Mouse (Mus musculus) thymus, postnatal 36 days (tissue): ENCODE measurements around the gene Taar6.

Experiments used
- DNase-seq, 2 experiments: peaks; one replicate each; pipeline ENCODE4 v3.0.0; 2022; ENCODE audit warnings: mixed read lengths in 2 of 2

The Taar6 gene

GRCm38 (mm10) chr10:23985546-23985945 is at the start of gene Taar6:
Gene Taar6, minus strand, starts transcription at chr10:23985646.
- no peak for DNase-seq

DNA sequence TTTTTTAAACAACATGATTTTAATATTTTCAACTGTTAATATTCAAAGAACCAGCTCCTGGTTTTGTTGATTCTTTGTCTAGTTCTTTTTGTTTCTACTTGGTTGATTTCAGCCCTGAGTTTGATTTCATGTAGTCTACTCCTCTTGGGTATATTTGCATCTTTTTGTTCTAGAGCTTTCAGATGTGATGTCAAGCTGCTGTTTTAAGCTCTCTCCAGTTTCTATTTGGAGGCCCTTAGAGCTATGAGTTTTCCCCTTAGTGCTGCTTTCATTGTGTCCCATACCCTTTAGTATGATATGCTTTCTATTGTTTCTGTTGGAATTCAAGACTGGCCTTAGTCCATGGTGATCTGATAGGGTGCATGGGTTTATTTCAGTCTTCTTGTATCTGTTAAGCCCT is 45.9 kb upstream of the Taar6 start:
- DNase-seq: no peak

DNA sequence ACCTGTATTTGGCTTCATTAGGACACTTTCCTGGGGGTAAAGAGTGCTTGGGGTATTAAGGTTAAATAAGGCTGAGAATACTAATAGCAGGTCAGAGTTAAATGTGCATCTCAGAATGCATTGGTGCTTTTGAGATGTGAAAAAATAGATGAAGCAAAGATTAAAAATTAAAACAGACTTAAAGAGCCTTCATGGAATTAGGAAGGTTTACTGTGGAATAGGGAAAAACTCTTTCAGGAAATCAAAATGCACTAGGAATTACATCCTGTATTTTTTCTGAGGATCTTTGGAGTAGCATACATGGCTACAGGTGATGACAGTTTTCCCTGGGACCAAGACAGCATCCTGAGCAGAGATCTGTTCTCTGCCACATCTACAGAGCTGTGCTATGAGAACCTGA is 41.5 kb upstream of the Taar6 start, which contains the start of gene Taar7d:
Gene Taar7d, plus strand, starts transcription at position 301 of the 400 bp plus-strand sequence.
- no peak for DNase-seq

GRCm38 (mm10) chr10:24008143-24008542 is 22.7 kb upstream of the Taar6 start:
- no peak for DNase-seq

DNA sequence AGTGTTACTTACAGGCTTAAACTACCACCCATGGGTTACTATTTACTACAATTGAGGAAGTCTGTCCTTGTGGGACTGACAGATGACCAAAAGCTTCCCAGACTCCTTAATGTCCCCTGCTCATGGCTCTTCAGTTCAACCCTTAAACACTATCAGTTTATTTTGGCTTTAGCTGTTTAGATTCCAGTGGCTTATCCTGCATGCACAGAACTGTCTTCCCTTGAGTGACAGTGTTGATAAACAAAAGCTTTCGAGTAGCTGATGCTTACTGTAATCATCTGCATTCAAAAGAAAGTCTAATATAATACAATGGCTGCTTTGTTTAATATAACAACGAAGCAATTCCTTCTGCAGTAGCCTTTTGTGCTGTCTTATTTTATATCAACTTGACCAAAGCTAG is 21.6 kb upstream of the Taar6 start:
- no peak for DNase-seq

DNA sequence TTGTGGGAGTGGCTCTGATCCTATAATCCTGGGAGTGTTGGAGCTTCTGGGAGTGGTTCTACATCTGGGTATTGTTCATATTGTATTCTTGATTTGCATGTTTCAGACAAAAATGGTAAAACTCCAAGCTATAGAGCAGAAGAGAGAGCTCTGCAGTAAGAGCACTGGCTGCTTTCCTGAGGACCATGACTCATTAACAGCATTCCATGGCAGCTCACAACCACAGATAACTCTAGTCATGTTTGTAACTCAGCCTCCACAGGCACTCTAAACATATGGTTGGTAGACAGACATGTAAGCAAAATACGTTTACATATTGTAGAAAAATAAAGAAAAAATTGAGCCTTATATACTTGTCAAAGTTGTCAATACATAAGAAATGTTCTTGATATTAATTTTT is 21.0 kb upstream of the Taar6 start:
- DNase-seq: no peak

DNA sequence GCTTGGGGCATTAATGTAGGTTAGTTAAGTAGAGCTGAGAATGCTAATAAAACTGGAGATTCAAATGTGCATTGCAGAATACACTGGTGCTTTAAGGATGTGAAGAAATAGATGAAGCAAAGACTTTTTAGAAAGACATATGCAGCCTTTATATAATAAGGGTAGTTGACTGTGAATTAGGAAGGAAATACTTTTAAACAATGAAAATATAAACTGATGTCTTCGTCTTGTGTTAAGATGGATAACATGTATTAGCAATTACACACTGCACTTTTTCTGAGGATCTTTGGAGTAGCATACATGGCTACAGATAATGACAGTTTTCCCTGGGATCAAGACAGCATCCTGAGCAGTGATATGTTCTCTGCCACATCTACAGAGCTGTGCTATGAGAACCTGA is 14.2 kb upstream of the Taar6 start, which contains the start of gene Taar7b:
Gene Taar7b, plus strand, starts transcription at position 301 of the 400 bp plus-strand sequence.
- no peak for DNase-seq

GRCm38 (mm10) chr10:23993381-23993780 is 7.9 kb upstream of the Taar6 start, which contains the start of gene Taar7a:
Gene Taar7a, minus strand, starts transcription at chr10:23993481.
- DNase-seq: no peak

DNA sequence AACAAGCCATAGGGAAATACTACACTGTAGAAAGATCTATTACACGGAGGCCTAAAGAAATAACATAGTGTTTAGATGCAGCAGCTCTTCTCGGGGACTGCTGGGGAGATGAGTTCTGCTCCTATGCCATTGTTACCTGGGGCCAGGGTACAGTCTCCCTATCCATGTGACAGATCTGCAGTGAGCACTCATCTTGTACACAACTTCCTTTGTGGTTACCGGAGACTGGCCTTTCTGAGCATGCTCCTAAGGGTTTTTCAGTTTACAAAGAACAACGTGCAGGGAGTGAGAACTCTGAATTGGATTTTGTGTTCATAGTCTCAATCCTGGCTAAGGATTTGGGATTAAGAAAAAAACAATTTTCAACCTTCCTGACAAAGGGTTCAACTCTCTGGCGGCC is 973 bp upstream of the Taar6 start:
- DNase-seq: no peak

DNA sequence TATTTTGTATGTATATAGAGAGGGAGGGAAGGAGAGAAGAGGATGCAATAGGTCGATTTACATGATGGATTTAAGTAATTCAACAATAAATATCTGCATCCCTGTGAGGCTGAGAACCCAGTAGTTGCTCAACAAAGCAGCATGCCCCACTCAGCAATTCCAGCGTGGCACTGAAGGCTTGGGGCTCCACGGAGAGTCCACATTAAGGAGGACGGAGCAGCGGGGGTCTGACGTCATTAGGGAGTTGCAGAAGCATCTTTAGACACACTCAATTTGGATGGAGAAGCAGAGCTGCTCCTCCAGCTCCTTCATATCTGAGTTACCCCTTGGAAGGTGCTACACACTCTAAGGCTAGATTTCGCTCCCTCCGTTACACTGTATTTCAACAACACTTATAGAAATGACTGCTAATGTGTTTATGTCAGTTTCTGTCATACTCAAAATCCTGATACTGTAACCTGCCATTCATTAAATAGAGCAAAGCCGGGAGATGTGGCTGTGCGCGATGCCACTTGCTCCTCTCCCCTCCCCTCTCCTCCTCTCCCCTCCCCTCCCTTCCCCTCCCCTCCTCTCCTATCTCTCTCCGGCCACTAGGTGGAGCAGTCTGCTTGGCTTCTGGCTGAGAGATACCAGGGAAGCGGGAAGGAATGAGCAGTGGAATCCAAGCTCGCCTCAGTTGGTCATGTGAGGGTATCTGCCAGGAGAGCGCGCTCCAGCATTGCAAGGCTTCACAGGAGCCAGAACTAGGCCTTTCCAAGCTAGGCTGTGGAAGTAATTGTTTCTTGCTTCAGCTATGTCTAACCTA is 6.3 kb downstream of the Taar6 start:
- peak; percentile 45 to 51 for DNase-seq

DNA sequence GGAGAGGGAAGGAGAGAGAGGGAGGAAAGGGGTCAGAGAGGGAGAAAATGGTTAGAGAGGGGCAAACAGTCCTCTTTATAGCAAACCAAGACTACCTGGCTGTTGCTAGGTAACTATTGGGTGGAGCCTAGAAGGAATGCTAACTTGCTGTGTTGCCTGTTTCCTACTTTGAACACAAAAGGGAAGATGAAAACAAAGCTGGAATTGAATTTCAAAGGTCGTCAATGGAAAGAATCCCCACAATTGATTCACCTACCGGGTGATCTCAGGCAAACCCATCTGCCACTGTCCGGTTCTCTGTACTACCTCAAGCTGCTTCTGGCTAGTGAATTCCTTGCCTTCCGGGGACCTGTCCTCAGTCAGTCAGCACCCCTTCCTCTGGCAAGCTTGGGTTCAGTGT is 7.5 kb downstream of the Taar6 start:
- DNase-seq: no peak

GRCm38 (mm10) chr10:23971256-23971655 is 14.2 kb downstream of the Taar6 start:
- no peak for DNase-seq

DNA sequence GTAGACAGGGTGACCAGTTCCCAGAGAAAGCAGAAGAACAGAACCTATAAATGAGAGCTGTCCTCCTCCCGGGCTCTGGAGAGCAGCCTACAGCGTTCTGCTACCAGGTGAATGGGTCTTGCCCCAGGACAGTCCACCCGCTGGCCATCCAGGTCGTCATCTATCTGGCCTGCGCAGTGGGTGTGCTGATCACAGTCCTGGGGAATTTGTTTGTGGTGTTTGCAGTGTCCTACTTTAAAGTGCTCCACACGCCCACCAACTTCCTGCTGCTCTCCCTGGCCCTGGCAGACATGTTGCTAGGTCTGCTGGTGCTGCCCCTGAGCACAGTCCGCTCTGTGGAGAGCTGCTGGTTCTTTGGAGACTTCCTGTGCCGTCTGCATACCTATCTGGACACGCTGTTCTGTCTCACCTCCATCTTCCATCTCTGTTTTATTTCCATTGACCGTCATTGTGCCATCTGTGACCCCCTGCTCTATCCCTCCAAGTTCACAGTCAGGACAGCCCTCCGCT is 14.7 kb downstream of the Taar6 start, which contains the start of gene Taar5:
Gene Taar5, plus strand, starts transcription at position 51 of the 510 bp plus-strand sequence.
- DNase-seq: no peak

- DNase-seq: no peak
These were observed 20.4 kb downstream of the Taar6 start for GRCm38 (mm10) chr10:23964921-23965610.

DNA sequence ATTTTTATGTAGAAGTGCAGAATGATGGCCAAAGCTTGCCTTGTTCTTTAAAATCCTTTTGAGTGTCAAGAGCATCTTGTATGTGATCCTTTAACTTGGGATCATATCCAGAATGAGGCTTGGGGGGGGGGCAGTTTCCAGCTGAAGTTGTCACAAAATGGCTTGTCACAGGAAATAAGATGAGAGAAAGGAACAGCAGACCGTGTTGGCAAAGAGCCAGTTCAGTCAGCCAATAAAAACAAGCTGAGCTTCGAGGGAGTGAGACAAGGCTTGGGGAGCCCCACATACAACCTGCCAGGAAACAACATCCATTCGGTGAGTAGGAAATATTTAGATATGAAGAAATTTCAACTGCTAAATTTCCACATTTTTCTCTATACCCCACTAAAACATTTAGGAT is 22.0 kb downstream of the Taar6 start:
- DNase-seq: no peak

DNA sequence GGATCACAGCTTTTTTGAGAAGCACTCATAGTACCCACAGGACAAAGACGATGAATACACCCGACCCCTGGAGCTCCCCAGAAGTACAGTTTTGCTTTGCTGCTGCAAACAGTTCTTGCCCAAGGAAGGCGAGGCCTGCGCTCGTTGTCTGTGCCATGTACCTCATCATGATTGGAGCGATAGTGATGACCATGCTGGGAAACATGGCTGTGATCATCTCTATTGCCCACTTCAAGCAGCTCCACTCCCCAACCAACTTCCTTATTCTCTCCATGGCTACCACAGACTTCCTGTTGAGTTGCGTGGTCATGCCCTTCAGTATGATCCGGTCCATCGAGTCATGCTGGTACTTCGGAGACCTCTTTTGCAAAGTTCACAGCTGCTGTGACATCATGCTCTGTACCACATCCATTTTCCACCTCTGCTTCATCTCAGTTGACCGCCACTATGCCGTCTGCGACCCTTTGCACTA is 25.0 kb downstream of the Taar6 start, which contains the start of gene Taar4:
Gene Taar4, plus strand, starts transcription at position 51 of the 472 bp plus-strand sequence.
- no peak for DNase-seq

- no peak for DNase-seq
These were observed 26.4 kb downstream of the Taar6 start for GRCm38 (mm10) chr10:23959071-23959470.

DNA sequence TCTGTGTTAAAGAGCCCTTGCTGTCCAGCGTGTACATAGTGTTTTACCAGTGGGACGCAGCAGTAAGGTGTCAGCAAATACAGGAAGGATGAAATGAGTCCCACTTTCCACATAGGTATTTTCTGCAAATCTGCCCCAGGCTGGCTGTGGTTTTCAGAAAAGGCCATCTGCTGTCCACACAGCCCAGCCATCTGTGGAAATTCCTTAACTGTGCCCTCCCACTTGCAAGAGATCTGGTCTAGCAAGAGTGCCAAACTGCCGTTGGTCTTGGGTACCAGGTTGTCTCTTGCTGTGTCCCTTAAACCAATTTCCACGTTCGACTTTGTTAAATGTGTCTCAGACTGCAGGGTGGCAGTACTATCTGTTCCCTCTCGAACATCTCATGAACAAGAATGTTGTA is 33.7 kb downstream of the Taar6 start:
- DNase-seq: no peak

DNA sequence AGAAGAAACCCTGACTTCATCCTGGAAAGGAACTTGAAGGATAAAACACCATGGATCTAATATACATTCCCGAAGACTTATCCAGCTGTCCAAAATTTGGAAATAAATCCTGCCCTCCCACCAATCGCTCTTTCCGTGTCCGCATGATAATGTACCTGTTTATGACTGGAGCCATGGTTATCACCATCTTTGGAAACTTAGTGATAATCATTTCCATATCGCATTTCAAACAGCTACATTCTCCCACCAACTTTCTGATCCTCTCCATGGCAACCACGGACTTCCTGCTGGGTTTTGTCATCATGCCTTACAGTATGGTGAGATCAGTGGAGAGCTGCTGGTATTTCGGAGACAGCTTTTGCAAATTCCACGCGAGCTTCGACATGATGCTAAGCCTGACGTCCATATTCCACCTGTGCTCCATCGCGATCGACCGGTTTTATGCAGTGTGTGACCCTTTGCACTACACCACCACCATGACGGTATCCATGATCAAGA is 35.9 kb downstream of the Taar6 start, which contains the start of gene Taar3:
Gene Taar3, plus strand, starts transcription at position 51 of the 498 bp plus-strand sequence.
- DNase-seq: no peak

- DNase-seq: no peak
These were observed 37.4 kb downstream of the Taar6 start for GRCm38 (mm10) chr10:23948026-23948425.

DNA sequence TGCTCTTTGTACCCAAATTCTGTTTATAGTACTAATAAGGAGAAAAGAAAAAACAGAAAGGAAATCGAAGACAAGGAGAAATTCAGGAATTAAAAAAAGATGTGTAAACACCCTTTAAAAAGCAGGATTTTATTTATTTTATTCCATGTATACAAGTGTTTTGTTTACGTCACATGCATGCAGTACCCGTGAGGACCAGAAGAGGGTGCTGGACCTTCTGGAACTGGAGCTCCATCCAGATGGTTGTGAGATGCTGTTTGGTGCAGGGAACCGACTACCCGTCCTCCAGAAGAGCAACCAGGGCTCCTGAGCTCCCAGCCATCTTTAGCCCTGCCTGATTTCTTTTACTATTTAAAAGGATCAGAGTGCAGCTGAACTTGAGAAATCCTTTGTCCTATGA is 43.0 kb downstream of the Taar6 start:
- peak; percentile 17 to 28 for DNase-seq

DNA sequence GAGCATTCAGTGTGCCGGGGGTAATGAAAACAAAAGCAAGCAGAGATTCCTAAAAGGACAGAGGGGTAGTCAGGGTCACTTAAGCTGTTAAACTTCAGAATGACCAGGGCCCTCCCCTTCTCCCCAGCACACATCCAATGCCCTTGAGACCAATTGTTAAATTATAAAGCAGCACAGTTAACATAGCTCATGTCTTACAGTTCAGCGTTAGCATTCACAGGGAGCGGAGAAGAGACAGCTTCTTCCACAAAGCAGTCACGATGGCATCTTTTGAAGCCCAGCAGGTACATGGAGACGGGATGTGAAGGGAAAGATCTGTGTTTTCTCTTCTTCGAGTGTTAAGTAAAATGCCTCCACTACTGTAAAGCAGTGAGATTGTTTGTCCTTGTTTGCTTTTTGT is 47.1 kb downstream of the Taar6 start, which contains the start of gene Taar2:
Gene Taar2, plus strand, starts transcription at position 261 of the 400 bp plus-strand sequence.
- no peak for DNase-seq

DNA sequence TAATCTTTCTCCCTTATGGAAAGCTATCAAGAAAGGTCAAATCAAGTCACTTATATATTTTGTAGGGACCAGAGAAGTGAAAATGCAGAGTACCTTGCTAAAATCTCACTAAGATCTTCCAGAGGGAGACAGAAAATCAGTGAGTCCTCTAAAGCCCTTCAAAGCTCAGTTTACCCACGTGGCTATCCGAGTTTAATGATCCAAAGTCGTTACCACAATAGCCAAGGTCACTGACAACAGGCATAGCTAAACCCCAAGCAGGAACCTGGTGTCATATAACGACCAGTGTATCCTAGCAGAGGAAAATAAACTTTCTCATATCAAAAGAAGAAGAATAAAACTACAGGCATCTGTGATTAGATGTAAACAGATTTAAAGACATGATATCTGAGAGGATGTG is 47.8 kb downstream of the Taar6 start:
- no peak for DNase-seq
